Mouse (Mus musculus) E14TG2a.4 (cell line): ENCODE results near the gene Trio.

Experiments used
- CTCF ChIP-seq: conservative IDR thresholded peaks from 2 replicates; pipeline ENCODE4 v1.5.1; 2014; ENCODE audit warnings: low read length
- NANOG ChIP-seq: IDR thresholded peaks from 2 replicates; pipeline ENCODE4 v1.6.1; 2014; ENCODE audit warnings: borderline replicate concordance, low read length, mixed read lengths
- POU5F1 ChIP-seq: IDR thresholded peaks from 2 replicates; pipeline ENCODE4 v1.6.1; 2014; ENCODE audit warnings: low read length, borderline replicate concordance

- TF ChIP-seq CTCF (no peak), POU5F1 (no peak), NANOG (no peak)
Observed at GRCm38 (mm10) chr15:27724298-27724697, 301.4 kb downstream of the Trio start.
